Mouse (Mus musculus) embryonic facial prominence, embryonic 12.5 days (tissue): ENCODE results near the gene Sgtb. TPM values are rescaled to one million over a fixed set of nuclear protein-coding genes. Genes with fewer than 3 reads are reported as not detected.

Experiments used
- ATAC-seq: fragments of 200-750 bp; cut with Nextera tagmentation; 2 replicates; pipeline ENCODE4 v1.8.0; 2017; ENCODE audit not compliant: insufficient number of reproducible peaks, insufficient read depth, low FRiP score, low TSS enrichment
- H3K27ac ChIP-seq: fragments of 300-500 bp; sonication (generic); 2 replicates; pipeline ENCODE4 v1.5.1; 2016; ENCODE audit warnings: mild to moderate bottlenecking
- H3K27me3 ChIP-seq: fragments of 300-500 bp; sonication (generic); 2 replicates; pipeline ENCODE4 v1.6.1; 2016; ENCODE audit warnings: mild to moderate bottlenecking, moderate library complexity
- H3K36me3 ChIP-seq: fragments of 300-500 bp; sonication (generic); 2 replicates; pipeline ENCODE4 v1.6.1; 2016; ENCODE audit warnings: mild to moderate bottlenecking
- H3K4me1 ChIP-seq: fragments of 300-500 bp; sonication (generic); 2 replicates; pipeline ENCODE4 v1.6.1; 2016
- H3K4me2 ChIP-seq: fragments of 300-500 bp; sonication (generic); replicated peaks from 2 replicates; pipeline ENCODE4 v1.6.1; 2016; ENCODE audit warnings: mild to moderate bottlenecking, moderate library complexity
- H3K4me3 ChIP-seq: fragments of 300-500 bp; sonication (generic); 2 replicates; pipeline ENCODE4 v1.5.1; 2016; ENCODE audit warnings: mild to moderate bottlenecking
- H3K9ac ChIP-seq: fragments of 300-500 bp; sonication (generic); 2 replicates; pipeline ENCODE4 v1.6.1; 2016; ENCODE audit warnings: mild to moderate bottlenecking, moderate library complexity
- H3K9me3 ChIP-seq: fragments of 300-500 bp; sonication (generic); 2 replicates; pipeline ENCODE4 v1.6.1; 2016; ENCODE audit warnings: mild to moderate bottlenecking, moderate library complexity
- WGBS: fragments of 180-500 bp; shearing (Covaris S2); methylation state at CpG from one replicate; pipeline ENCODE4 v1.1.7; 2016; 5-methylcytosine and 5-hydroxymethylcytosine counted together
- polyA plus RNA-seq: library from polyadenylated mRNA; unstranded; fragments of >200 nt; fragmentation: Nextera tagmentation; extraction: Ambion mirVana; gene quantifications from 2 replicates; pipeline ENCODE4 v1.2.1, GENCODE M21; 2016

Gene Sgtb
- polyA plus RNA-seq, 1 experiment from 2014 or later = 9.6 TPM

DNA sequence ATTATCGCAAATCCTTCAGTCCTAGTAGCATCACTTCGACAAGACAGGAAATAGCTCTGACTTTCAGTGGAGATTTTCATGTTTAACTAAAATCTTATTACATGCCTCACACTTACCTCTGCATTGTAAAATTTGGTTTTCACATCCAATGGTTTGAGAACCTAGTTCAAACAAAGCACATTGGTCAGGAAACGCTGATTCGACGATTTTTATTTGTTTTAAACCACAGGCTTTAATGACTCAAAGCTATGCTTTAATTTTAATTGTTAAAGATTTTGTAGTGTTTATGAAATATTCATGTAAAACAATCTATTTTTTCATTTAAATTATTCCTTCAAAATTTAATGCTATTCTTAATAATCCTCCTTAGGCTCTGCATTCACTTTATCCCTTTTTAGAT is 44.6 kb downstream of the Sgtb start:
- Histone ChIP-seq H3K9me3 (no peaks in the 10 kb centered on the region), H3K9ac (no peak overlapping the region), H3K4me1 (no peaks in the 10 kb centered on the region), H3K4me3 (no peak overlapping the region), H3K4me2 (no peak overlapping the region), H3K27ac (no peak overlapping the region), H3K36me3 (peaks cover 27% of the 10 kb centered on the region), H3K27me3 (no peaks in the 10 kb centered on the region)
- WGBS = 95% methylated on average over 5 of the region's 5 CpGs
- ATAC-seq = no peak

DNA sequence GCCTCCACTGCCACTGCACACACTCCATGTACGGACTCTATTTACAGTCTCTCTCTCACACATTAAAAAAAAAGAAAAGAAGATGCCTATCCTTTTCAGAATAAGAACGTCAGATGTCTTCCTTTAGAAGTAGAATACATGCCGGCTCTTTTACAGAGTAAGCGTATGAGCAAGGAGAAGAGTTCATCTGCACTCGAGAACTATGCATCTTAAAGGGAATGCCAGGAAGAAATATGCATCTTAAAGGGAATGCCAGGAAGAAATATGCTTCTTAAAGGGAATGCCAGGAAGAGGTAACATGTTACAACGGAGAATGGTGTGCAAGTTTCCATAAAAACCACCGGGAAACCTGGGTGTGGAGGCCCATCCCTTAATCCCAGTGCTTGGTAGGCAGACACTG is 45.6 kb downstream of the Sgtb start:
- H3K4me2 ChIP-seq = no peak overlapping the region
- no peak overlapping the region for H3K9ac ChIP-seq
- no peak overlapping the region for H3K4me3 ChIP-seq
- ATAC-seq = no peak
- no peak overlapping the region for H3K27ac ChIP-seq
- no peaks in the 10 kb centered on the region for H3K27me3 ChIP-seq
- no peaks in the 10 kb centered on the region for H3K9me3 ChIP-seq
- WGBS = 87% methylated on average over 7 of the region's 7 CpGs
- peaks cover 29% of the 10 kb centered on the region for H3K36me3 ChIP-seq
- H3K4me1 ChIP-seq = no peaks in the 10 kb centered on the region

DNA sequence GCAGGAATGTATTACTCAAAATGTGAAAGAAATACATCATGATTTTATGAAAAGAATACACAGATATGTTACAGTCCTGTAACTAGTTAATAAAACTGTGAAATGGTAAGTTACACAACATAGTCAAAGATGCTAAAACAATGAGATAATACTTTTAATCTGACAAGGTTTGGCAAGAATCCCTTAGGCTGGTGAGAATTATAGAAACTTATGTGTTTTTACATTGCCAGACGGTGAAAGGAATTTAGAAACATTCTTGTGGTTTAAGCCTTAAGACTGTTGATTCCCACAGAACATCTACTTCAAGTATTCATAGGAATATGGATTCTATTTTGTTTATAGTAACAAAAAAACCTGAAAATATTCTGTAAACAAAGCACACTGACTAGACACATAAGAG is 46.1 kb downstream of the Sgtb start:
- no peaks in the 10 kb centered on the region for H3K27me3 ChIP-seq
- ATAC-seq = no peak
- no peak overlapping the region for H3K4me3 ChIP-seq
- H3K4me2 ChIP-seq = no peak overlapping the region
- H3K4me1 ChIP-seq = no peaks in the 10 kb centered on the region
- H3K27ac ChIP-seq = no peak overlapping the region
- no peaks in the 10 kb centered on the region for H3K9me3 ChIP-seq
- no peak overlapping the region for H3K9ac ChIP-seq
- H3K36me3 ChIP-seq = peaks cover 34% of the 10 kb centered on the region
- 55% methylated on average over 1 of the region's 1 CpGs for WGBS

DNA sequence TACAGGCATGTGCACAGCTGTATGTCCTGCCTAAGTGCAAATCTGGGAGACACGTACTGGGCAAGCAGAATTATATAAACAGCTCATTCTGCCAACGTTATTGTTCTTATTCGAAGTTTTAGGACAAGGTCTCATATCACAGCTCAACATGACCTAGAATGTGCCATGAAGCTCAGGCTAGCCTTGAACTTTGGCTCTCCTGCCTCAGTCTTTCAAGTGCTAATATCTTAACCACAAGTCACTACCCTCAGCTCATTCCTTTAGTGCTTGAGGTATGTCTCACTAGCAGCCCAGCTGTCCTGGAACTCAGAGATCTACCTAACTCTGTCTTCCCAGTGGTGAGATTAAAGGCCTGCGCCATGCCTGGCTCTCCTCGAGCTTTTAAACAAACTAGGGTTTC is 62.2 kb downstream of the Sgtb start:
- Histone ChIP-seq H3K4me1 (peaks cover 4% of the 10 kb centered on the region), H3K4me3 (no peak overlapping the region), H3K9ac (no peak overlapping the region), H3K27ac (no peak overlapping the region), H3K4me2 (no peak overlapping the region), H3K27me3 (no peaks in the 10 kb centered on the region), H3K36me3 (peaks cover 12% of the 10 kb centered on the region), H3K9me3 (no peaks in the 10 kb centered on the region)
- ATAC-seq = no peak
- WGBS = 91% methylated on average over 5 of the region's 5 CpGs

DNA sequence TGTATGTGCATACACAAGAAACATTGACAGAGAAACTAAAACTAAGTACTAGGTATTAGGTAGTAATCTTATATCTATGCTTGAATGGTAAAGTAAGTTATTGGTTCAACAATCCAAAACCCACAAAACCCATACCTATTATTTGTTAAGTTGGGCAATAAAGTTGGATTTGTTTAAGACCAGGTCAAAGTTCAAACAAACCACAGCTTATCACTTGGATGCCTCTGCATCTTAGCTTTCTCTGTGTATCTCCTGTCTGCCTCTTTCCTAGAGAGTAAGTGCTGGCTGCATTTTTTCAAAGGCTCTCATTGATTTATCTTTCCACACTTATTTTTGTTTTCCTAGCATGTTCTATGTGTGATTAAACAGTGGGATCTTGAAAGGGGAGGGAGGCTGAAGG is 63.0 kb downstream of the Sgtb start:
- Histone ChIP-seq H3K4me1 (peaks cover 8% of the 10 kb centered on the region), H3K27ac (no peak overlapping the region), H3K4me3 (no peak overlapping the region), H3K36me3 (peaks cover 12% of the 10 kb centered on the region), H3K9ac (no peak overlapping the region), H3K9me3 (no peaks in the 10 kb centered on the region), H3K4me2 (no peak overlapping the region), H3K27me3 (no peaks in the 10 kb centered on the region)
- no peak for ATAC-seq

DNA sequence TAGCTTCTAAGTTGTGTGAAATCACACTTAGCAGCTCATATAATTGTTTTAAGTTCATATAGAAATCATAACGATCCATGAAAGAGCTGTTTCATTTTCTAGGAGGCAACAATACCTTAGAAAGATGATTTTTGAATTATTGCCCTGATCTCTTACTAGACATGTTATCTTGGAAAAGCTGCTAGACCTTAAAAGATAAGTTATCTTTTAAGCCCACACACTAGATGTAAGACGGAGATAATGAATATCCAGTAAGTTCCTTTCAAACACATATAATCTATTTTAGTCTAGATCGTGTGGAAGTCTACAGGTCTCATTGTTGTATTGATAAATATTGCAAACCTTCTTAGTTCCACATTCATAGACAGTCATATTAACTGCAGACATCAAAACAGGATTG is 67.3 kb downstream of the Sgtb start:
- Histone ChIP-seq H3K36me3 (peaks cover 8% of the 10 kb centered on the region; the same call in 1 of the 2 replicates), H3K4me2 (peak overlapping the region; percentile 63), H3K9me3 (no peaks in the 10 kb centered on the region), H3K9ac (peak overlapping the region; percentile 41; the same call in 1 of the 2 replicates), H3K4me3 (peak overlapping the region; percentile 25), H3K27ac (no peak overlapping the region), H3K4me1 (peaks cover 12% of the 10 kb centered on the region), H3K27me3 (no peaks in the 10 kb centered on the region)
- WGBS = 83% methylated on average over 3 of the region's 3 CpGs
- no peak for ATAC-seq

DNA sequence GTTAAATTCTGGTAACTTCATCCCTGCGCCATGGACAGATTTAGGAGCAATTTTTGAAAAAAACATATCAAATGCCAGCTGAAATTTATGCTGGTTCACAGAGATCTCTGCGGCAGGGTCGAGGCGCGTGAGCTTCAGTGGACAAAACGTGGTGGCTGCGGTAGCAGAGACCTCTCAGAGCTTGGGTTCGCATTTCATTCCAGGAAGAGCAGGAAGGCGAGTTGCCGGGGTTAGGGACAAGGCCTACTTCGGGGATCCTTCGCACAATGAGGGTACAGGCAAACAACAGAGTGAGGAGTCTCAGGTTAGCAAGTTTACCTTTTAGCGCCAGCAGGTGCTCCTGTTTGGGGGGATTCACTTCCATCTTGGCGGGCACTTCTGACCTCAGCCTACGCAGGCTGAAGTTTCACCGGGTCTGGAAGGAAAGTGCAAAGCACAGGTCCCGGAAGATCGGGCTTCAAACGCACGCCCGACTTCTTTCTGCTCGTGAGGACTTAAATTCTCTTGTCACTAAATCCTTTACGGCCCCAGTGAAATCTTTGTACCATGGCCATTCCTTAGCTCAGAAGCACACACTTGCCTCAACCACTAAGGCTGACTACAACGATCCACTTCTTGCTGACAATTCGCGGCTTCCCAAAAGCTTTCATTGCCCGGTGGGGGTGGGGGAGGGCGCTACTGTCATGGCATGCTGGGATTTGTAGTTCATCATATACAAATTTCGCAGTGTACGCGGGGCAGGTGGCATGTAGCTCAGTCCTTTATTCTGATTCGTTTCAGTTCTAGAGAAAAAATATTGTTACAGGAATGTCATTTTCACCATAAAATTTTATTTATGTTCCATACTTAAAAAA is 68.5 kb downstream of the Sgtb start, which contains the start of gene Trappc13:
Gene Trappc13, minus strand, starts transcription at position 674 of the 854 bp plus-strand sequence.
- Histone ChIP-seq H3K27ac (peak within 1 kb of the TSS; percentile 84), H3K4me1 (peaks cover 12% of the 10 kb centered on the region), H3K4me3 (peak within 1 kb of the TSS; percentile 72), H3K4me2 (peak within 1 kb of the TSS; percentile 63), H3K9ac (peak within 1 kb of the TSS; percentile 79), H3K36me3 (peaks cover 12% of the 10 kb centered on the region; the same call in 1 of the 2 replicates), H3K9me3 (no peaks in the 10 kb centered on the region), H3K27me3 (no peaks in the 10 kb centered on the region)
- peak; percentile 80 for ATAC-seq
- WGBS = under 1% methylated on average over 32 of the region's 32 CpGs

DNA sequence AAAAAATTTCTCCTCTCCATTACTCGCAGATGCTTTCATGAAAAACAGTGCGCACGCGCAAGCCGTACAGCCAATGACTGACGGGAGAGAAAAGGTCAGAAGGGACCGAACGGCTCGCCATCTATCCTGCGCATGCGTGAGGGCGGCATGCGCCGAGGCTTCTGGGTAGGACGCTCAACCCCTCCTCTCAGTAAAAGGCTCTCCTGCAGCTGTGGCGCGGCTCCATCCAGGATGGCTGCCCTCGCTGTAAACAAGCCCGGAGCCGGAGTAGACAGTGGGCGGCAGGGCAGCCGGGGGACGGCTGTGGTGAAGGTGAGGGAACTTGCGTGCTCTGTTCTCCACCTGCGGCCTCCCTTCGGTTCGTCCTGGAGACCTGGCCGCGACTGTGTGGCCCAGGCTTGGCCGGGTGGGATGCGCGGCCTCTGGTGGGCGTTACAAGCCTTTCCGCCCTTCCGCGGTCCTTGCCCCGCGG is 69.1 kb downstream of the Sgtb start, which contains the start of gene Trim23:
Gene Trim23, plus strand, starts transcription at position 148 of the 472 bp plus-strand sequence.
- under 1% methylated on average over 38 of the region's 38 CpGs for WGBS
- peak within 1 kb of the TSS; percentile 72 for H3K4me3 ChIP-seq
- no peaks in the 10 kb centered on the region for H3K9me3 ChIP-seq
- H3K27me3 ChIP-seq = no peaks in the 10 kb centered on the region
- H3K4me1 ChIP-seq = peaks cover 12% of the 10 kb centered on the region
- peak within 1 kb of the TSS; percentile 84 for H3K27ac ChIP-seq
- H3K4me2 ChIP-seq = peak within 1 kb of the TSS; percentile 63
- H3K9ac ChIP-seq = peak within 1 kb of the TSS; percentile 79
- peaks cover 17% of the 10 kb centered on the region for H3K36me3 ChIP-seq
- peak; percentile 98 for ATAC-seq

DNA sequence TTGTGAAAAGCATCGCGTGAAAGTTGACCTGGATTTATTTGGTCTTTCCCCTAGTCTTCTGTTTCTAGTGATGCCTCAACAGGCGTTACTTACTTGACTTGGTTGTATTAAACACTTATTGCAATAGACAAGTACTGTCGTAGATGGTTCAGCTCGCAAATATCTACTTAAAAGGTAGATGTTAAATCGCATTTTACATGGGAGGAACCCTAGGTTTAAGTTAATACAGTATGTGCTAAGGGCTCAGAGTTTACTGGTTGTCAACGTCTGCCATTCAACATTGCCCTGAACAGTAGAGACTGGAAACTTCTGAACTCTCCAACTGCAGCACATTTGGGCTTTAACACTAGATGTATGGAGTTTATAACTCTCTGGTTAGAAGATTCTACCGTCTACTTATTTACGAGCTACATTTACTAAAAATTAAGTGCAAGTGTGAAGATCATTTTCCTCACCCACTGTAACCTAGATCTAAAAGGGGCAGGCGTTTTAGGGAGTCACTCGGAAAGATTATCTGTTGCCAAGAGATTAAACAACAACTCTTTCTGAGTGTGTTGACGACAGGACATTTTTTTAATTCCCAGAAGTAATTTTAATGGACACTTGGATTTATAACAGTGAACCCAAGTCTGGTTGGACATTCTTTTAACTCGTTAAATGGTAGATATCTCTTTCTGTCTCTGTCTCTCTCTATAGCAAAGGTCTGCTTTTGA is 69.8 kb downstream of the Sgtb start:
- Histone ChIP-seq H3K4me2 (peak overlapping the region; percentile 61), H3K4me3 (peak overlapping the region; percentile 72), H3K4me1 (peaks cover 12% of the 10 kb centered on the region), H3K36me3 (peaks cover 19% of the 10 kb centered on the region), H3K9ac (peak overlapping the region; percentile 79), H3K27ac (no peak overlapping the region), H3K9me3 (no peaks in the 10 kb centered on the region), H3K27me3 (no peaks in the 10 kb centered on the region)
- WGBS = 21% methylated on average over 13 of the region's 13 CpGs
- ATAC-seq = no peak

DNA sequence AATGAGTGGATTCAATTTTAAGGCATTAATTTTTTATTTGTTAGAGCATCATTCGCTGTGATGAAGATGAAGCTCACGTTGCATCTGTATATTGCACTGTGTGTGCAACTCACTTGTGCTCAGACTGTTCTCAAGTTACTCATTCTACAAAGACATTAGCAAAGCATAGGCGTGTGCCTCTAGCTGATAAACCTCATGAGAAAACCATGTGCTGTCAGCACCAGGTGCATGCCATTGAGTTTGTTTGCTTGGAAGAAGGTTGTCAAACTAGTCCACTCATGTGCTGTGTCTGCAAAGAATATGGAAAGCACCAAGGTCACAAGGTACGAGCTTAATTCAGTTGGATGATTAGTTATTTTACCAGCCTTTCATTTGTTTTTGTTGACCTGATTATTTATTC is 77.8 kb downstream of the Sgtb start:
- Histone ChIP-seq H3K9me3 (no peaks in the 10 kb centered on the region), H3K4me1 (no peaks in the 10 kb centered on the region), H3K27me3 (no peaks in the 10 kb centered on the region), H3K9ac (no peak overlapping the region), H3K4me3 (no peak overlapping the region), H3K27ac (no peak overlapping the region), H3K4me2 (no peak overlapping the region), H3K36me3 (peaks cover 36% of the 10 kb centered on the region)
- WGBS = 84% methylated on average over 4 of the region's 4 CpGs
- ATAC-seq = no peak
